Mouse (Mus musculus): ENCODE data around the gene Spryd7.

DNA sequence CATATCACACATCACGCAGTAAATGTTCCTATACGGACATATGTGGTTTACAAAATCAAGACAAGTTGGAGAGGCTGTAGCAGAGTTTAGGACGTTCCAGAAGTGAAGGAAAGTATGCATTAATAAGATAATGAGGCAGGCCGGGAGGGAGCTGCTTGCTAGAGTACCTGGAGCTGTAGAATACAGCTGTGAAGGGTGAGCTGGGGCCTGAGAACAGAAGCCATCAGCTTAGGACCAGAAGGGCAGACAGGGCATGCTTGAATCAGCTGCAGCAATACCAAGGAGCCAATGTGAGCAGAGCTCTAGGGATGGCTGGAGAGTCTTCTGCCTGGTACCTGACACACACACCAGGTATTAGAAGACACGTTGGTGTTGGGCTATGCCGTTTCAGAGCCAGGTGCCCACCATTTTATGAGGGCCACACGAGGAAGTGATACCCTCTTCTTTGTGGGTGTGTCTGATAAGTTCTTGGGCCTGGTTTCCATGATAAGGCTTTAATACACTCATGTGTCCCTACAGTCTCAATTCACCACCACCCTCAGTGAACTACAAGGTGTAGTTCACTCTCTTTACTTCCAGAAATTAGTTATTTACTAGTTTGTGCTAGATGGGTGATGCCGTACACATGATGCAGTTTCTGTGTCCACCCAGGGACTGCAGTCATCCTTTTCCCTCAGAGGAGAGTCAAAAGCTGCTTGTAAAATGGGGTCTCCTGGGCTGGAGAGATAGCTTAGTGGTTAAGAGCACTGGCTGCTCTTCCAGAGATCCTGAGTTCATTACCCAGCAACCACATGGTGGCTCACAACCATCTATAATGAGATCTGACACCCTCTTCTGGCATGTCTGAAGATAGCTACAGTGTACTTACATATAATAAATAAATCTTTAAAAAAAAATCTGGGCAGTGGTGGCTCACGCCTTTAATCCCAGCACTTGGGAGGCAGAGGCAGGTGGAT, 39.9 kb downstream of the Spryd7 start:
- no peak for TF ChIP-seq CTCF (conservative IDR thresholded peaks at IDR 0.05; ENCODE audit: insufficient read depth, insufficient read length, low read depth, low read length)
- TF ChIP-seq POLR2A (IDR thresholded peaks at IDR 0.05; ENCODE audit: low read depth, low read length), result no peak
